Mouse (Mus musculus) kidney, postnatal 14 days (tissue): ENCODE results near the gene Dst.

Experiments
- DNase-seq: peaks from one replicate; pipeline ENCODE4 v3.0.0; 2022; ENCODE audit warnings: mixed read lengths

The Dst gene

DNA sequence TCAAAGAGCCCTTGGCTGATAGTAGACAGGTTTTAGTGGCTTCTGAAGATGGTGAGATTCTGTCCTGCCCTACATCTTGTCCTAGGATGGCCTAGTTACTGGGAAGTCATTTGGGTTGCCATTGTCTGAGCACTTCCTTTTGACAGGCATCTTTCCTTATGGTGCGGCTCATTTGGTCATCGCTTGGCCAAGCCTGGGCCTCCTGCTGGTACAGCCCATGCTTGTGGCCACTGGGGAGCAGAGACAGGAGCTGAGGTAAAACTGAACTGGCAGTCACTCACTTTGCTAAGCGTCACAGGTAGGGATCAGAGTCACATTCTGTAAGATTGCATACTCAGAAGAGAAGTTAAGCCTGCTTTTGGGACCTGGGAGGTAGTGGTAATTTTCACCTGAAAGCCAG is 24.2 kb downstream of the Dst start:
- DNase-seq: no peak

DNA sequence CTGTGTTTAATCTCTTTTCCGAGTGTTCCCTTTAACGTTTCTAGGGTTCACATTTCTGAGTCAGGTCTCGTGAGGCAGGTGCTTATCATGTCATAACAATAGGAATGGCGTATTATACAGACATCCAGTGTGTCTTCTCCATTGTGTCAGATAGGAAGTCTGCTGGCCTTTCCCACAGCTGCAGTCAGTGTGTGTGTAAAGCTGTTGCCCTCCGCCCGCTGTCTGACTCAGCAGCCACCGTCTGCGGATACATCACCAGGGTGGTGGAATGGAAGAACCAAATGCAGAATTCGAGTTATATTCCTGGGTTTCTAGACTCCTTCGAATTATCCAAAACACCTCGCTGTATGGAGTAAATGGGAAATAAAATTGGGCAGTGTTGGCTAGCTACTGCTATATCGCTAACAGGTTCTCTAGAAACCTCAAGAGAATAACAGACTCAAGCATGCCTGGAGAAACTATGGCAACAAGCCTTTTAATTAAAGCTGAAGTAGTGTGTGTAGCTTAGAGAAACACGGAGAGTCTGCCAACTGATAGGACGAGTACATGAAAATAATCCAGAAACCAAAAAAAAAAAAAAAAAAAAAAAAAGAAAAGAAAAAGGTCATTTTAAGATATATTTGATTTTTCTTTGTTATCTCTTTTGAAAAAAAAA is 24.9 kb downstream of the Dst start:
- DNase-seq: no peak

DNA sequence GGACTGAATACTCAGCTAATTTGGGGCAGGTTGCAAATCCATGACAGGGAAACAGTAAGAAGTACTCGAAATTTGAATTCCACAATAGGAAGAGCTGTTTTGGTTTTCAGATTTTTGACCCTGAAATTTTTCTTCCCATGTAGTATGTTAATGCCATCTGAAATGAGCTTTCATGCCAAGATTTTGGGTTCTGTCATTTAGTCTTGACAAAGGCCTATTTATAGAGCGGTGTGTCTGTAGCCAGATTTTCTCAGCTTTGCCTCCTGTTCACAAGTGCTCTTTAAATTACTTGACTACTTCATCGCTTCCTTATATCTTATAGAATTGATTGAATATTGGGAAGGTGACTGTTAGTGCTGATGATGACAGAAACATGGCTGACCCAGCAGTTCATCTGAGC is 27.9 kb downstream of the Dst start:
- no peak for DNase-seq

DNA sequence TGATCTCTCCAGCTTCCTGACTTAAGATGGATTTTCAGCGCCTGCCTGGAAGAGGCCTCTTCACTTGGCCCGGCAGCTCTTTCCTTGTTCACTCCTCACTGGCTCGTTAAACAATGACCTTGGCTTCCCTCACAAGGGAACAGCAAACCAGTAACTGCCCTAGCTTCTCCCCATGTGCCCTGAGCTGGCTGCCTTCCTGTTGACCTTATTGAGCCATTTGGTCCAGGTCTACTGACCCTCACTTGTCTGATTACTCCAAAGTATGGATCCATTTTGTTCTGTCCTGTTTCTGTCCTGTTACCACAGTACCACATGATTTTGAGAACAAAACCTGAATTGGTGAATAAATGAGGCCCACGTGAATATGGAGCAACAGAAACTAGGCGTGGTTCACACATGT is 31.8 kb downstream of the Dst start:
- DNase-seq: no peak

DNA sequence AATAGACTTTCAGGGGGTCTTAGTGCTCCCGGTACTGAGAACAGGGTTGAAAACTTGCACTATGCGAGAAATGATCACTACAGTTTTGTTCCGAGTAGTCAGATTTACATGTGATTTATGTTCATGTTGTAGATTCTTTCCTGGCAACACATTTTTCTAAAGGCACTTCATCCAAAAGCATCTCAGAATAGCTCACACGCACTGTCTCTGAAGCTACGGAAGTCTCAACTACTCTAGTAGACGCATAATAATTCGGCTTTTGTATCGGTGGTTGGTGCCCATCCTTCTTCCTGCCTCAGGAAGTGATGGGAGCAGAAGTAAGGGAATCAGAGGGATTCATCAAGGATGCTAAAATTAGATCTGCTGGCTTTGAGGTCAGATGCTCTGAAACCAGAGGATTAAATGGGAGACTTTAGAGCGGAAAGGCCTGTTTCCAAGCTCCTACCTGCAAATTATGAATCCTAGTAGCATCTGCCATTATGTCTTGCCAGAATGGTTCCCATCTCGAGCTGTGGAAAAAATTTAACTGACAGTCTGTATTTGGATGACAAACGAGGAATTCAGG is 32.4 kb downstream of the Dst start:
- no peak for DNase-seq

DNA sequence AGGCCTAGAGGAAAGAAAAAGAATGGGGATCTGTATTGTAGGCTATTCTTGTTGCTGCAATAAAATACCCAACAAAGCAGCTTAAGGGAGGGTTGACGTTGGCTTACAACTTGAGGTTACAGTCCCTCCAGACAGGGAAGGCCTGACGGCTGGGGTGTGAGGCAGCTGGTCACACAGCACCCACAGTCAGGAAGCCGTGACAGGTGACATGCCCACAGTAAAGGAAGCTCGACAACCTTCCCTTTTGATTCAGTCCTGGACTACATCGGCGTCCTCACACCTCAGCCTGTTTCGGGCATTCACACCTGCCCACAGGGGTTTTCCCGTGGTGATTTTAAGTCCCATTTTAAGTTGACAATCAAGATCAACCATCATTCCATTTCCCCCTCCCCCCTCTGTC is 34.6 kb downstream of the Dst start:
- no peak for DNase-seq

DNA sequence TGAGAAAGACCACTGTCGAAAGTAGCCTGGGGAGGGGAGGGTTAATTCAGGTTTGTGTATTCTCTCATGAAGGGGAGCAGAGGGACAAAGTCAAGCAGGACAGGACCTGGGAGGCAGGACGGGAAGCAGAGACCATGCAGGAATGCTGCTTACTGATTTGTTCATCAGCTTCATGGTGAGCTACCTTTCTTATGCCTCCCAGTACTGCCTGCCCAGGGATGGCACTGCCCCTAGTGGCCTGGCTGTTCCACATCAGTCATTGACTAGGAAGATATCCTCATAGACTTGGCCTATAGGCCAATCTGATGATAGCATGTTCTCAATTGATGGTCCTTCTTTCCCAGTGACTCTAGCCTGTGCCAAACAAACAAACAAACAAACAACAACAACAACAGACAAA is 35.9 kb downstream of the Dst start:
- DNase-seq: no peak

DNA sequence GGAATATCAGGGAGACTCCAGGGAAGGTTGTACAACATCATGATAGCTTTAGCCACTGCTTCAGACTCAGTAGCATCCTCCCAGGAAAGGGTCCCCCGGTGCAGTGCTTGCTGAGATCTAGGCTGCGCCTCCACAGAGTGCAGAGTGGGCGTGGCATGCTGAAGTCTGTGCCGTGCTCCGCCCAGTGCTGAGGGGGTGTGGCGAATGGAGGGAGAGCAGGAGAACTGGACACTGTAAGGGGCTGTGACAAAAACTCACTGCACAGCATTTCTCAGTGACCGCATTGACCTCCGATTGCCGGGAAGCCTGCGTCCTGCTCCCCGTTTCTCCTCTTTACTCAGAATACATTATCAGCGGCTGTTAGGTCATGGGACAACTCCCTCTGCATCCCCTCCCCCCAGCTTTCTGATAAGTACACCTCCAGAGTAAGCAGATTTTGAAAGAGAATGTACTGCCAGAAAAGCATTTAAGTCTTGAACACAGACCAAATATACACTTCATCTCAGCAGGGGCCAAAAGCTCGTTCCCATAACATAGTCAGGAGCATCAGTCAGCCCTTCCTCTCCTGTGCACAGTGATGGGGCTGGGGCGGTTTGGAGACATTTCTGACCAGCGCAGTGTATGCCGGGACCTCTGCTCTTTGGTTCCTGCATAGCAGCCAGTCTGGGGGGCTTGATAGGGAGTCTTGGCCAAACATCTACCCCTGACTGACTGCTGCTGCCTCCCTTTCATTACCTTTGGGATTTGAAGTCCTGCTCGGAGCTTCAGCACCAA is 37.1 kb downstream of the Dst start:
- DNase-seq: peak; percentile 52

DNA sequence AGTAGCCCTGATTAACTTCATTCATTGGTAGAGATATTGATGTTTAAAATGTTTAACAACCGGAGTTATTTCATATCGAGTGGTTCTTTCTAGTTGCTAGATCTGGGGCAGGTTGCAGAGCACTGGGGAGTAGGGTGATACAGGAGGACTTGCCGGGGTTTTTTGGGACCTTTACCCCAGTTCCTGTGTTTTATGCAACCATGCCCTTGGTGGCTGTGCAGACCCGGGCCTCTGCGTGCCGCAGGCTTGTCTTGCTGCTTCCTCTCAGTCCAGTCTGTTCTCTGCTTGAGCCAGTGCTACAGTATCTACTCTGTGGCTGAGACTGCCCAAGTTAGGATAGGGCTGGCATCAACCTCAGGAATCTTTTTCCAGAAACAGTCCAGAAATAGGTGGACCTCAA is 37.7 kb downstream of the Dst start:
- DNase-seq: no peak

DNA sequence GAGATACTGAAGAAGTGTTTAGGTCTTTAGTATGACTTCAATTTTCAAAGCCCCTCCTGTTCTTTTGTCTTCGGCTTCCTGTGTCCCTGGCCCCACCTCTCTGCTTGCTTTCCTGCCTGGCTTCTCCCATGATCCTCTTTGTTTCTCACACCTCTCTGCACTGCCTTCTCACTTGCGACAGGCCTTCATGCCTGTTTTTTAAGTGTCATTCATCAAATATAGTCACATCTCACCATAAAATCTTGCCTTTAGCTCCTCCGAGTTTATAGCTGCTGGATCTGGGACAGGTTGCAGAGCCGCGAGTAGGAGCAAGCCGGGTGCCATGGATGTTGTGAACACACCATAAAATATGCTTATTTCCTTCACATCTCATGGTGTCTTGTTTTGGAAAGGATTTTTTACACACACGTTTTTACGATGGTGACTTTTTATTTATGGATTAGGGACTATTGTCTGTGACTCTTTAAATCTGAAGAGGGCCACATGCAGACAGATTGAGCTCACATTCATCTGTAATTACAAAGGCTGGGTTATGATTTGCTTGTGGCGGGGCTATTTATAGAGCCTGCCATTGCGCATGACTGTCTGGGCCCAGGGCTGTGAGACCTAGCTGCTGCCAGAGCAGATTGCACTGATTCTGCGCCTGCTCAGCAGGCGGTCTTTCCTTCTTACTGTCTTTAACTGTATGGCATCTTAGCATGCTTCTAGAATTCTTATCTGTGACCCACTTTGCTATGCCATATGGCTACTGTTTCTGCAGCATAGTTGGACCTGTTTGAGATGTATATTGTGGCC is 38.8 kb downstream of the Dst start:
- peak; percentile 14 for DNase-seq

DNA sequence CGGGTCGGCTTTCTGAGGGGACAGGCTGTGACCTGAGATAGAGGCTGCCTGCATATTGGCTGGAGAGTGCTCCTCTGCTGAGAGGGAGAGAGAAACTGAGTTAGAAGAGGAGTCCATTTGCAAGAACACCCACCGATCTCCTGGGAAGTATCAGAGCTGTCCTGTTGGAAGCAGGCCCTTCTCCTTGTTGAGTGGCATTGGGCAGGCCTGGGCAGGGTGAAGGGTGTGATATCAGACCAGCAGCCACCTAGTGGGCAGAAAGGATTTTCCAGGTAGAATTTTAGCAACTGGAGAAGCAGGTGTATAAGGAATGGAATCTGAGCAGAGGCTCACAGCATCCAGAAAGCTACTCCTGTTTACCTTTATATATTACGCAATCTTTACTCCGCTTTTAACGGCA is 39.8 kb downstream of the Dst start:
- peak; percentile 6 for DNase-seq

DNA sequence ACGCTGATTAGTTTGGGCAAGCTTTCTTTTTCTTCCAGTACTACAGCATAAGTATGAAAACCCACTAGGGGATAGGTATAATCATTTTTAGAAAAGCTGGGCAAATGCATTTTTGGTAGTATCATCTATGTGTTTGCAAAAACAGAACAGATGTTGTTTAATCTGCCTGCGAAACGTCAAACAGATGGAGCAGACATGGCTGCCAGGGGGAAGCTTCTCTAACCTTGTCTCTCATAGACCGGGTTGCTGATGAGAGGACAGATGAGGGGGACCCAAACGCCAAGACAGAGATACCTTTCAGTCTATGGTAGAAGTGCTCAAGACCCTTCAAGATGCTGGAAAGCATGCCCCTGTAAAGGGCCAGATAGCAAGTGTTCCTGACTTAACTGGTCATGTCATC is 40.5 kb downstream of the Dst start:
- no peak for DNase-seq

DNA sequence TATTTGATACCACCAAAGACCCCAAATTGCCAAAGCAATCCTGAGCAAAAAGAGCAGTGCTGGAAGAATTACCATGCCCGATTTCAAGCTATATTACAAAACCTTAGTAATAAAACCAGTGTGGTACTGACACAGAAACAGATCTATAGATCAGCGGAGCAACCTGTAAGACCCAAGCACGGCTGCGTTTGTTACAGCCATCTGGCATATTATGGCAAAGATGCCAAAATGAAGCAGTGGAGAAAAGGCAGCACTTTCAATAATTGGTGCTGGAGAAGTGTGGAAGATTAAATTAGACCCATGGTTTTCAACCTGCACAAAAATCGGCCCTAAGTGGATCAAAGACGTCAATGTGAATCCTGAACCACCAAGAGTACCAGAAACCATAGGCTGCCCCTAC is 47.6 kb downstream of the Dst start:
- DNase-seq: no peak

DNA sequence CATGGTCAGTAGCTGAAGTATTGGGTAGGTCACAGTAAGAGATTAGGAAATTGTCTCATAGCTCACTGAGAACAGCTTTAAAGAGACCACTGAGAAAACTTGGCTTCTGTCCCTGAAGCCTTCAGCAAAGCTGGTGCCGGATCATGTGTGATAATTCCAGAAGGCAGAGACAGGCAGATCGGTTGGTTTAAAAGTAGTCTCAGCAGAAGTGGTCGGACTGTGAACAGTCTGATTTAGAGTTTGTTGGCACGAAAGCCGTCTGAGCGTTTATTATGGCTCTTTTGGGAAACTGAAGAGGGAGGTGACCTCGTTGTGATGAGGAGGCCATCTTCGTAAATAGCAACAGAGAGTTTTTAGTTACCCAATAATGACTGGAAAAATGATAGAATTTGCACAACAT is 52.4 kb downstream of the Dst start:
- no peak for DNase-seq

DNA sequence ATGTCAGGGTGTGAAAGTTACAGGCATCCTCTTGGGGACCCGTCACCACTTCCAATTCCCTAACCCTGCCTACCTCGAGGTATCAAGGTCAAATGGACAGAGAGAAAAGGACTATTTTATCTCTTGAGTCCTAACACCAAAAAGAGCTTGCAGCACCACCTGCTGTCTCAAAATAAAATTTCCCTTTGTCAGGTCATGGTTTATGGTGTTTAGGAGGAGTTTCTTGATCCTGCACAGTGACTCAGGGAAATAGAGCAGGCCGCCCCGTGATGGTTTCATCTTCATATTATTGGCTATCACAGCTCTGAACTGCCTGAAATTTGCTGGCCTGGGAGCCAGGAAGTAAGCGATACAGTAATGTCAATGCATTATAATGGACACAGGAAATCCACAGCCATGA is 56.6 kb downstream of the Dst start:
- peak; percentile 53 for DNase-seq

DNA sequence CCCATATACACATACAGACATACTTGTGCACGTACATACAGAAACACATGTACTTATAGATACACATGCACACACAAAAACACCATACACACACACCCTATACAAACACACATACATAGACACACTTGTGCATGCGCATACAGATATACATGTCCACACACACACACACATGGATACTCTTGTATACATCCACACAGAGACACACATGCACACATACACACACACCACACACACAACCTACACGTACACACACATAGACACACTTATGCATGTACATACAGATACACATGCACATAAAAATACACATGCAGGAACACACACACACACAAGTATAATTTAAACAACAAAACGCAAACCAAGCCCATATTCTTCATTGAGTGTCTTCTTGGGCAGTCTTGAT is 57.8 kb downstream of the Dst start:
- DNase-seq: no peak

DNA sequence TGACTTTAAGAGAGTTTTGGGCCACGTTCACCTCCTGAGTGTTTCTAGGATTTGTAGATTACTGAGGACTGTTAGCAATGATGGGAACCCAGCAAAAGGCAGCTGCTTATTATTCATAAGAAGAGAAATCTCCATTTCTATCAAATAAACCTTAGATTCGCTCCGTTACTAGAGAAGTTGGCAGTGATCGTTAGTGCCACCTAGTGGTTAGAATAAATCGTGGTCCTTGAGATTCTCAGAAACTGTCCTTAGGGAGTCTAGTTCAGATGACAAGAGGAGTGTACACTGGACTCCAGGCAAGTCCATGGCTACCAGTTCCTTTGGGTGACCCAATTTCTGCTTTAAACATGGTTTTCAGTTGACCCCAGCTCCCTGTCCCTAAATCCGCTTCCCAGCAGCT is 58.3 kb downstream of the Dst start:
- DNase-seq: peak; percentile 32

DNA sequence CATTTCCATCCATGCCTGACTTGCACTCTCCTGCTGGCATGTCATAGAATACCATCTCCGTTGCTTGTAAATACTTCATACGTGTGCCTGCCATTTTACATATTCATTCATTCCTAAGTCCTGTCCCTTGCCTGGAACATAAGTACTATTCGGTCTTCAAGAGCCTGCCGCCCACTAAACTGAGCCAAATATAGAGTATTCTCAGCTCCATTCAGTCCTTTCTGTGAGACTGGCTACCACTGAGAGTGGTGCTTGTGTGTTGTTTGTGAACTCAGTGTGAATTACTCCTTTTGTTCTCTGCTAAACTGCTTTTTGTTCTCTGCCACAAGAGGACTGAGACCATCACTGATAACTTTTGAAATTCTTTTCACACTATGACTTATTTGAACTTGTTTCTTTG is 59.2 kb downstream of the Dst start:
- DNase-seq: no peak

DNA sequence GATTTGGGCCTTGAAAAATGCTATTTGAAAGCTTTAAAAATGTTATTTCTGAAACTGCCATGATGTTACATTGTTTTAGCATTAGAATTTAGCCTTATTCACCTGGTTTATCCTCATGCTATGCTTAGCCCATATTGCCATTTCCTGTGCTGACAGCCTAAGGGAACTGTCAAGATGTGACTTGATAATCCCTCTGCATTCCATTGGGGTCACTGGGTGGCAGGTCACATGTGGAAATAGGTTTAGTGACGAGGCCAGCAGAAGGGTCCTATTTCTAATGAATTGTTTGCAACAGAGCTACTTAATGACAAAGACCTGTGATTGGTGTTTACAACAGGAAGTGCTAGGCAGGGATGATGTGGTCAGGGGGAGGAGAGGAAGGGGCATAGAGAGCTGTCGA is 61.9 kb downstream of the Dst start:
- no peak for DNase-seq

DNA sequence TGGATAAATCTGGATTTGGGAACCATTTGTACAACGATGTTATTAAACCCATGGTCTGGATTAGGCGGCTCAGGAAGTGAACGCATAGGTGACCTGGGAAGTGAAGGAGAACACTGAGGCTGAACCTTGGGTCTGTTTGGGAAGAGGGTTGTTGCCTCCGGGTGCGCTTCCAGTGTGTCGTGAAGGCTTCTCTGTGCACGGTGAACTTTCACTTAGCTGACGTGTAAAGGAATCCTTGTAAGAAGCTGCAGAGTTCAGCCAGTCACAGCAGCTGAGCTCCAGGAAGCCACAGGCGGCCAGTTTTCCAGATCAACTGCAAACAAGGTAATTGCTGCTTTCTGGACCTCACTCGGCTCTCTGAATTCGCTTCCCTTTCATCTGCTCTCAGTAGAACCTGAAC is 66.4 kb downstream of the Dst start:
- no peak for DNase-seq

DNA sequence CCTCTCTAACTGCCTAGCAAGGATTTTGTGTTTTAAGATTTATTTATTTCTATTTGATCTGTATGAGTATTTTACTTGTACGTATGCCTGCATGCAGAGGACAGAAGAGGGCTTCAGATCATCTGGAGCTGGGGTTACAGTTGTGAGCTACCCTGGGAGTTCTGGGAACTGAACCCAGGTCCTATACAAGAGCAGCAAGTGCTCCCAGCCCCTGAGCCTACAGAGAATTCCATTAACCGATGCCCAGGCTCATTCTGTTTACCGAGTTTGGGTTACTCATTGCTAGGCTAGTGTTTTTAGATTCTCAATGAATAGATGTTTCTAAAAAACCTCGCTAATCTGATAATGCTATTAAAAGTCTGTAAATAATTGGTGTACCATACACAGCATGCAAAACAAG is 67.3 kb downstream of the Dst start:
- no peak for DNase-seq

DNA sequence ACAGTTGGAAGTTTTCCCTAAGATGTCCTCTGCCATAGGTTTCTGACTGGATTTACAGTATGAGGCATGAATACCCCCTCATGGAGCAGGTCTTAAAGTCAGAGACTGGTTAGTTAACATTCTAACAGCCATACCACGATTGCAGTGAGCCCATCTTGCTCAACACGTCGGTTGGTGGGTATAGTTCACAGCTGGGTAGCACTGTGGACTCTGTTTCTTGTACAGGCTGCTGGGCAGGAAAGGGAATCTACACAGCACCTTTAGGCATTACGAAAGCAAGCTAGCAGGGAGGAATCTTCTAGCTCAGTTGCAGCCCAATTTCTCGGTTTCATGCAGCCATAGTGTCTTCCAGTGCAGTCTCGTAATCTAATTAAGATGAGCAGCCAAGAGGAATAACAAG is 69.8 kb downstream of the Dst start:
- no peak for DNase-seq

DNA sequence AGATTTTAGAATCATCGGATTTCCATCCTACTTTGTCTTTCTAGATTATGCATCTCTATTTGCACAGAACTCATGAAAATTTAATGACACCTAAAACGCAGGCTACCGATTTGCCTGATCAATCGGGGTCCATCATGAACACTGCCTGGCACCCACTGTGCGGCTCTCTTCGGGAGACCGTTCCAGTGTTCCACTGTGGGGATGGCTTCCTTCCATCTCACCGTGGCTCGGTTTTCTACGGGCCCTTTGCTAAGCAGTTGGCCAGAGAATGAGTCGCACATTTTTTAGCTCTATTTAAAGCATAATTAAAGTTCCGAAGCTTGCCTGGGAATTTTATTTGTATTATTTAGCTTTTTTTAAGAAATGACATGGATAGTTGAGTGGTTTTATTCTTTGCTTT is 72.4 kb downstream of the Dst start:
- DNase-seq: no peak

DNA sequence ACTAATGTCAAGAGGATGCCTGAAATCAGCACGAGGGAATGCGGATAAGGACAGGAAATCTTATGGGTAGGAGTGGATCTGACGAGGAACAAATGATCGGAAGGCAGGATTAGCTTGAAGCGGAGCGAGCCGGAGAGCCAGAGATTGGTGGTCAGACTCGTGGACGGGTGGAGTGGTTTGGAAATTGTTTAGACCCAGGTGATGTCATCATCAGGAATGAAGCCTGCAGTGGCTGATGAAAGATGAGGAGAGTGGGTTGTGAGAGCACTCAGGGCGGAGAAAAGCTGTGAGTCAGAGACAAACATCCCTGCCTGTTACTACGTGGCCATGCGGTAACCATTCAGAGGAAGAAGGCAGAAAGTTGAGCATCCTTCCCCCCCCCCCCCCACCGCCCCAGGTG is 81.6 kb downstream of the Dst start:
- no peak for DNase-seq
